Mouse (Mus musculus) liver, embryonic 14.5 days (tissue): ENCODE data around the gene Igf2r.

ENCODE experiments used
- CTCF ChIP-seq: IDR thresholded peaks from 2 replicates; pipeline ENCODE4 v1.5.1; 2016; ENCODE audit warnings: antibody characterized with exemption, low read depth, control low read depth
- EP300 ChIP-seq: IDR thresholded peaks from 2 replicates; pipeline ENCODE4 v1.6.1; 2016; ENCODE audit warnings: antibody characterized with exemption, low read depth

- no peak for TF ChIP-seq CTCF
- no peak for TF ChIP-seq EP300
These were observed 124.0 kb downstream of the Igf2r start for GRCm38 (mm10) chr17:12645461-12645860.
